Mouse (Mus musculus) midbrain, embryonic 15.5 days (tissue): ENCODE data around the gene Tmem273. TPM values are rescaled to one million over a fixed set of nuclear protein-coding genes. Genes with fewer than 3 reads are reported as not detected.

ENCODE experiments used
- ATAC-seq: fragments of 200-750 bp; cut with Nextera tagmentation; replicated peaks from 2 replicates; pipeline ENCODE4 v1.8.0; 2017; ENCODE audit warnings: moderate TSS enrichment
- H3K27ac ChIP-seq: fragments of 300-500 bp; sonication (generic); 2 replicates; pipeline ENCODE4 v1.5.1; 2015; ENCODE audit warnings: mild to moderate bottlenecking, inconsistent platforms
- H3K27me3 ChIP-seq: fragments of 300-500 bp; sonication (generic); replicated peaks from 2 replicates; pipeline ENCODE4 v1.6.1; 2015; ENCODE audit warnings: inconsistent platforms
- H3K36me3 ChIP-seq: fragments of 300-500 bp; sonication (generic); replicated peaks from 2 replicates; pipeline ENCODE4 v1.6.1; 2015; ENCODE audit warnings: inconsistent platforms
- H3K4me1 ChIP-seq: fragments of 300-500 bp; sonication (generic); 2 replicates; pipeline ENCODE4 v1.6.1; 2015; ENCODE audit warnings: inconsistent platforms
- H3K4me2 ChIP-seq: fragments of 300-500 bp; sonication (generic); 2 replicates; pipeline ENCODE4 v1.6.1; 2015; ENCODE audit warnings: inconsistent platforms, mild to moderate bottlenecking, moderate library complexity
- H3K4me3 ChIP-seq: fragments of 300-500 bp; sonication (generic); 2 replicates; pipeline ENCODE4 v1.5.1; 2015; ENCODE audit warnings: mild to moderate bottlenecking, inconsistent platforms
- H3K9ac ChIP-seq: fragments of 300-500 bp; sonication (generic); 2 replicates; pipeline ENCODE4 v1.6.1; 2015; ENCODE audit warnings: mild to moderate bottlenecking, inconsistent platforms
- H3K9me3 ChIP-seq: fragments of 300-500 bp; sonication (generic); 2 replicates; pipeline ENCODE4 v1.6.1; 2016; ENCODE audit warnings: inconsistent platforms
- WGBS: fragments of 180-500 bp; shearing (Covaris S2); methylation state at CpG from one replicate; pipeline ENCODE4 v1.1.7; 2015; ENCODE audit warnings: mixed read lengths; 5-methylcytosine and 5-hydroxymethylcytosine counted together
- polyA plus RNA-seq: library from polyadenylated mRNA; unstranded; fragments of >200 nt; fragmentation: Nextera tagmentation; extraction: Ambion mirVana; gene quantifications from 2 replicates; pipeline ENCODE4 v1.2.1, GENCODE M21; 2015

Gene Tmem273
- polyA plus RNA-seq, 1 experiment from 2014 or later = 0.27 TPM

DNA sequence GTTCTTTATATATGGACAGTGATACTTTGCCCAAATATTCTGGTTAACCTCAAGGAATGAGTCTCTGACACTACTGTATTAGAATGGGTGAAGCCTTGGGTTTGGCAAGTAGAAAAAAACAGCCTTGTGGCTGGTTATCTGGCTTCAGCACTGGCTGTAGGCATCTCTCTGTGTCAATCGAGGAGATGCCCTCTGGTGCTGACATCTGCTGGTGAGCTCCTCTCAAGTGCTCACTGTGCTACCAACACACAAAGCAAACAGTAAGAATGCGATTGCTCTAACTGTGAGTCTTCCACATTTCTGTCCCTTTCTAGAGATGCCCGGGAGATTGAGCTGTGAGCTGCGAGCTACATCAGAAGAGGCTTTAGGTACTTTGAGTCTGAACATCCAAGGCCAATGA, 30.8 kb downstream of the Tmem273 start:
- H3K9me3 ChIP-seq = no peaks in the 10 kb centered on the region
- ATAC-seq = no peak
- no peak overlapping the region for H3K4me2 ChIP-seq
- no peaks in the 10 kb centered on the region for H3K36me3 ChIP-seq
- no peak overlapping the region for H3K4me3 ChIP-seq
- no peak overlapping the region for H3K27ac ChIP-seq
- WGBS = 81% methylated on average over 4 of the region's 4 CpGs
- H3K9ac ChIP-seq = no peak overlapping the region
- no peaks in the 10 kb centered on the region for H3K27me3 ChIP-seq
- no peaks in the 10 kb centered on the region for H3K4me1 ChIP-seq

DNA sequence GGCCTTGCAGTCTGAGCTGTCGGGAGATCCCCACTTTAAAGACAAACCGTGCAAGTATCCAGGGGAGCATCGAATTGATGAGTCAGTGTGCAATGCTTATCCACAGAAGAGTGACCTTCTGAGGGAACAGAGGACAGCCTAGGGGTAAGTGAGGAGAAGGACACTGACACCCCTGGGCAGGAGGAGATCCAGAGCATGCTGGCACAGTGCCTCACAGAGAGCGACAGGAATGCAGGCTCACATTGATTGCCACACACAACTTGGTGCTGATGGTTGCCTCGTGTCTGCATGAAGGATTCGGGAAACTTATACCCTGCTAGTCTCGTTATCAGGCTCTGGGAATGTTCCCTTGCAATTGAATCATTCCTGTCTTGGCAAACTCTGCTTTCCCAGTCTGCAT, 31.5 kb downstream of the Tmem273 start:
- Histone ChIP-seq H3K4me2 (no peak overlapping the region), H3K4me3 (no peak overlapping the region), H3K9me3 (no peaks in the 10 kb centered on the region), H3K27ac (no peak overlapping the region), H3K9ac (no peak overlapping the region), H3K4me1 (no peaks in the 10 kb centered on the region), H3K27me3 (no peaks in the 10 kb centered on the region), H3K36me3 (no peaks in the 10 kb centered on the region)
- ATAC-seq = no peak
- 69% methylated on average over 7 of the region's 7 CpGs for WGBS

DNA sequence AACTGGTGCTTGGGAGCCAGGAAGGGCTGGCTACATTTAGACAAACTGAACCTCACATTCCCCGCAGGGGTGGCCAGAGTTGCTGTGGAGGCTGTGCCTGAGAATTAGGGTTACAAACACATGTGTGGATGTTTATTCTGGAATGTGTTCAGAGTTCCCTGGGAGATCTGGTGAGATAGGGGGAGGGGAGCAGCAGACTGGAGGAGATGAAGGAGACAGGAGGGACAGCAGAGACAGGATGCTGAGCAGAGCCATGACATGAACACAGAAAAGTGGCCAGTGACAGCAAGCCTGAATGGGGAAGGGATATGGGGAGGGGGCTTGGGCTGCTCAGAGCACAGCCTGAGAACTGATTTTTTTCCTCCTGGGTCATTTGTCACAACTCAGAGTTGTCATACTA, 33.5 kb downstream of the Tmem273 start:
- H3K4me3 ChIP-seq = no peak overlapping the region
- no peaks in the 10 kb centered on the region for H3K27me3 ChIP-seq
- H3K27ac ChIP-seq = no peak overlapping the region
- no peaks in the 10 kb centered on the region for H3K36me3 ChIP-seq
- H3K4me1 ChIP-seq = no peaks in the 10 kb centered on the region
- 79% methylated on average over 1 of the region's 1 CpGs for WGBS
- no peak overlapping the region for H3K4me2 ChIP-seq
- no peak for ATAC-seq
- no peak overlapping the region for H3K9ac ChIP-seq
- H3K9me3 ChIP-seq = no peaks in the 10 kb centered on the region

- Histone ChIP-seq H3K9me3 (no peaks in the 10 kb centered on the region), H3K4me3 (no peak overlapping the region), H3K4me2 (no peak overlapping the region), H3K27ac (no peak overlapping the region), H3K36me3 (no peaks in the 10 kb centered on the region), H3K4me1 (peaks cover 6% of the 10 kb centered on the region; the same call in 1 of the 2 replicates), H3K27me3 (no peaks in the 10 kb centered on the region), H3K9ac (no peak overlapping the region)
- no peak for ATAC-seq
- 85% methylated on average over 4 of the region's 4 CpGs for WGBS
Measured at GRCm38 (mm10) chr14:32822812-32823211, 37.0 kb downstream of the Tmem273 start.

DNA sequence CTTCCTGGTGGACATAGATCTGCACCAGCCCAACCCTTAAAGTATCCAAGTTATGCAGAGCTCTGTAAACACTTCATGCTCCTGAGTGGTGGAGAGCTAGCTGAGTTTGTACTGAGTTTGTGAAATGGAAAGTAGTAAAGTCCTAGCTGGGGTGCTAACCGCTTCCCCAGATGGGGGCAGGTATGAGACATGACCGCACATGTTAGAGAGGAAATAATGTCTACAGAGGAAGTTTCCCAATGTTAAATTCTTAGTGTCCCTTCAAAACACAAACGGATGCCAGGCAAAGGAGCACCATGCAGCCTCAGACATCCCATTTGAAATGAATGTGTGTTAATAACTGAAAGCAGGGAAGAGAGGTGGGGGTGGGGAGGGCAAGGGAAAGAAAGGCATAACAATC, 38.1 kb downstream of the Tmem273 start:
- Histone ChIP-seq H3K27ac (no peak overlapping the region), H3K9ac (no peak overlapping the region), H3K4me2 (no peak overlapping the region), H3K9me3 (no peaks in the 10 kb centered on the region), H3K27me3 (no peaks in the 10 kb centered on the region), H3K4me3 (no peak overlapping the region), H3K4me1 (peaks cover 6% of the 10 kb centered on the region; the same call in 1 of the 2 replicates), H3K36me3 (no peaks in the 10 kb centered on the region)
- no peak for ATAC-seq
- WGBS = 89% methylated on average over 3 of the region's 3 CpGs

GRCm38 (mm10) chr14:32824267-32825150, 38.7 kb downstream of the Tmem273 start:
- Histone ChIP-seq H3K36me3 (no peaks in the 10 kb centered on the region), H3K4me1 (peaks cover 6% of the 10 kb centered on the region; the same call in 1 of the 2 replicates), H3K9ac (no peak overlapping the region), H3K4me2 (no peak overlapping the region), H3K27me3 (no peaks in the 10 kb centered on the region), H3K4me3 (no peak overlapping the region), H3K9me3 (no peaks in the 10 kb centered on the region), H3K27ac (no peak overlapping the region)
- 62% methylated on average over 14 of the region's 14 CpGs for WGBS
- ATAC-seq = no peak

DNA sequence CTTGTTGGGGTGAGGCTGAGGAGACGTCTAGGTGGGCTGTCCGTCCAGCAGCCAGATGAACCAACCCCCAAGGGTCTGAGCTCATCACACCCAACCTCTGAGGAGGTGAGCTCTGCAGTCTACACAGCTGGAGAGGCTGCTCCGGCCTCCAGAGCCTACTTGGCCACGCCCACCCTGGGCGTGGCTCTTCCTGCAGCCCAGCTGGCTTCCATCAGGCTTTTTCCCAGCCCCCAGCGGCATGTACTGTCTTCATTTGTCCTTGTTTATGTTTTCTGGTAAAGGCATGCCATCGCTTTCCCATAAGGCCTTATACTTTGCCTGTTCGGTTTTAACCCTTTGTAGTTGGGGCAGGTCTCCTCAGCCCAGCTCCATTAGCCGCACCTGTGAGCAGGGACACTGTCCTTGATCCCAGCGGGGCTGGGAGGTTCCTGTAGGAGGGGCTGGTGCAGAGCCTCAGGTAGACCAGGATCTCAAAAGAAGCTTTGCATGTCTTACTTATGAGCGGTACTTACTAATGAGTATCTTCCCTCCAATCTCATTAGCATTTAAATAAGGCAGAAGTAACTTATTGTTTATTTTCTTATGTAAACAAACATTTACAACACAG, 39.8 kb downstream of the Tmem273 start:
- 8% methylated on average over 11 of the region's 11 CpGs for WGBS
- ATAC-seq = no peak; the same call in 1 of the 2 replicates
- H3K4me2 ChIP-seq = peak overlapping the region; percentile 20

DNA sequence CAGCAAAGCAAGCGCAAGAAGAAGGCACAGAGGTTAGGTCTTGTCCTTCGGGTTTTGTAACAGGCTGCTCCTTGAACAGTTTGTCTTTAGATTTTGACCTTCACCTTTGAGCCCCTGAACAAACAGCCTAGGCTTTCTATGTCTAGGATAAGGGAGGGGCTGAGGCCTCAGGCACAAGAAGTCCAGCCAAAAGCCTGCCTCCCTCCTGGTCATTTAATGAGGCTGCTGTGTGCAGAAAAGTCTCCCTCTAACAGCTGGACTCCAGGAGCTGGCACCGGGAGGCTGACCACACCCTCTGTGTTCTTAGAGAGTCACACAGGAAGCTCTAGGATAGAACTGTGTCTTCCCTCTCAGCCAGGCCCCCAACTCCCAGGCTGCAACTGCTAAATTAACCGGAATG, 41.4 kb downstream of the Tmem273 start:
- H3K4me3 ChIP-seq = no peak overlapping the region
- no peaks in the 10 kb centered on the region for H3K27me3 ChIP-seq
- no peaks in the 10 kb centered on the region; the same call in 1 of the 2 replicates for H3K9me3 ChIP-seq
- no peaks in the 10 kb centered on the region for H3K36me3 ChIP-seq
- no peak for ATAC-seq
- H3K9ac ChIP-seq = no peak overlapping the region
- H3K4me2 ChIP-seq = no peak overlapping the region
- H3K4me1 ChIP-seq = peaks cover 6% of the 10 kb centered on the region; the same call in 1 of the 2 replicates
- WGBS = 70% methylated on average over 4 of the region's 4 CpGs
- H3K27ac ChIP-seq = no peak overlapping the region

More for the DNA sequence above, 39.8 kb downstream of the Tmem273 start:
- H3K27me3 ChIP-seq = no peaks in the 10 kb centered on the region
- H3K9me3 ChIP-seq = no peaks in the 10 kb centered on the region; the same call in 1 of the 2 replicates
- no peak overlapping the region for H3K4me3 ChIP-seq
- H3K27ac ChIP-seq = no peak overlapping the region
- peaks cover 6% of the 10 kb centered on the region; the same call in 1 of the 2 replicates for H3K4me1 ChIP-seq
- H3K36me3 ChIP-seq = no peaks in the 10 kb centered on the region
- no peak overlapping the region for H3K9ac ChIP-seq

DNA sequence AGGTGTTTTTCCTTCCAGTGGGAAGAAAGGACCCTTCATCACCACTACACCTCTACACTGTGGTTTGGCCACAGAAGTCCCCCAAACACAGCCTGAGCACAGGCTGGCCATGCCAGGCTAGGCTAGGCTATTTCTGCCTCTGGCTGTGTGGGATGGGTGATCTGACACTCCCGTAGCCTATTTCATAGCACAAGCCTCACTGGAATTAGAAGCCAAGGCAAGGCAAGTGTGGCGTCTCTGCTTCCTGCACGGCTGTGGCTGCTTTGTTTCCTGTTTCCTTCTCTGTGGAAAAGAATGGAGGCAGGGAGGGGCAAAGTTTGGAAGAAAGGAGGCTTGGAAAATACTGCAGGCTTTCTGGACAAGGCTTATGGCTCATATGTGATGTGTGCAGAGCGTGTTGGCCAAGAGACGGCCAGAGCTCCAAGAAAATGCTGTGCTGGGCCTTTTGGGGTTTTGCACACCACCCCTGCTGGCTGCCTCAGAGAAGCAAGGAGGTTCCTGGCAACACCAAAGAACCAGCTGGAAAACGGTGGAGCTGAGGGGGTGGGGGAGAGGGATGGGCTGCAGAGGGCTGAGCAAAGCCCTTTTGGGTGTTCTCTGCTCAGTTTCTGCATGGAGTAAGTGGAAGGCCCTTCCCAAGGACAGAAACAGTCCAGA, 42.4 kb downstream of the Tmem273 start:
- WGBS = 61% methylated on average over 6 of the region's 6 CpGs
- H3K27me3 ChIP-seq = no peaks in the 10 kb centered on the region
- ATAC-seq = no peak
- no peaks in the 10 kb centered on the region; the same call in 1 of the 2 replicates for H3K9me3 ChIP-seq
- no peaks in the 10 kb centered on the region for H3K36me3 ChIP-seq
- H3K4me3 ChIP-seq = no peak overlapping the region
- peaks cover 6% of the 10 kb centered on the region; the same call in 1 of the 2 replicates for H3K4me1 ChIP-seq
- H3K27ac ChIP-seq = no peak overlapping the region
- H3K4me2 ChIP-seq = no peak overlapping the region
- no peak overlapping the region for H3K9ac ChIP-seq

GRCm38 (mm10) chr14:32833847-32834246, 48.1 kb downstream of the Tmem273 start, which contains the start of gene Fam170b:
Gene Fam170b, plus strand, starts transcription at chr14:32833962.
- Histone ChIP-seq H3K9ac (no peak within 1 kb of the TSS), H3K4me2 (no peak within 1 kb of the TSS), H3K4me3 (no peak within 1 kb of the TSS), H3K9me3 (no peaks in the 10 kb centered on the region; the same call in 1 of the 2 replicates), H3K36me3 (no peaks in the 10 kb centered on the region), H3K27ac (no peak within 1 kb of the TSS), H3K4me1 (no peaks in the 10 kb centered on the region), H3K27me3 (no peaks in the 10 kb centered on the region)
- 82% methylated on average over 8 of the region's 8 CpGs for WGBS
- ATAC-seq = no peak

GRCm38 (mm10) chr14:32835181-32835580, 49.4 kb downstream of the Tmem273 start:
- Histone ChIP-seq H3K36me3 (no peaks in the 10 kb centered on the region), H3K27ac (no peak overlapping the region), H3K27me3 (no peaks in the 10 kb centered on the region), H3K4me3 (no peak overlapping the region), H3K9ac (no peak overlapping the region), H3K4me2 (no peak overlapping the region), H3K9me3 (no peaks in the 10 kb centered on the region; the same call in 1 of the 2 replicates), H3K4me1 (no peaks in the 10 kb centered on the region)
- ATAC-seq = no peak
- 91% methylated on average over 14 of the region's 14 CpGs for WGBS

- no peaks in the 10 kb centered on the region; the same call in 1 of the 2 replicates for H3K9me3 ChIP-seq
- ATAC-seq = no peak
- 94% methylated on average over 14 of the region's 14 CpGs for WGBS
- H3K27me3 ChIP-seq = no peaks in the 10 kb centered on the region
- no peak overlapping the region for H3K4me2 ChIP-seq
- H3K27ac ChIP-seq = no peak overlapping the region
- H3K9ac ChIP-seq = no peak overlapping the region
- H3K36me3 ChIP-seq = no peaks in the 10 kb centered on the region
- no peak overlapping the region for H3K4me3 ChIP-seq
- no peaks in the 10 kb centered on the region for H3K4me1 ChIP-seq
Measured at GRCm38 (mm10) chr14:32835596-32835995, 49.8 kb downstream of the Tmem273 start.
